Mouse (Mus musculus): Measurements from ENCODE around the gene Fuk.

GRCm38 (mm10) chr8:110843207-110843606 is 59.1 kb downstream of the Fuk start:
- TF ChIP-seq POLR2A (IDR thresholded peaks at IDR 0.05; ENCODE audit: low read depth, low read length) (no peak), CTCF (IDR thresholded peaks at IDR 0.05; ENCODE audit: extremely low read depth, insufficient read length, insufficient replicate concordance, low read depth, low read length) (no peak)
